Mouse (Mus musculus) megakaryocyte, embryonic 14.5 days (primary cell): ENCODE measurements at regions not wholly inside any gene's neighbourhood (a gene's known extent, or its start where the extent isn't known, plus 50 kb on each side); places are given as distances from the start of the nearest gene placed in this dataset.

Source experiments
- FLI1 ChIP-seq: IDR thresholded peaks from 2 replicates; pipeline ENCODE4 v1.6.1; 2012; ENCODE audit warnings: low read length, inconsistent platforms, mixed read lengths
- GATA1 ChIP-seq: IDR thresholded peaks from 3 replicates; pipeline ENCODE4 v1.6.1; 2012; ENCODE audit warnings: mixed read lengths, low read length, inconsistent platforms, borderline replicate concordance

DNA sequence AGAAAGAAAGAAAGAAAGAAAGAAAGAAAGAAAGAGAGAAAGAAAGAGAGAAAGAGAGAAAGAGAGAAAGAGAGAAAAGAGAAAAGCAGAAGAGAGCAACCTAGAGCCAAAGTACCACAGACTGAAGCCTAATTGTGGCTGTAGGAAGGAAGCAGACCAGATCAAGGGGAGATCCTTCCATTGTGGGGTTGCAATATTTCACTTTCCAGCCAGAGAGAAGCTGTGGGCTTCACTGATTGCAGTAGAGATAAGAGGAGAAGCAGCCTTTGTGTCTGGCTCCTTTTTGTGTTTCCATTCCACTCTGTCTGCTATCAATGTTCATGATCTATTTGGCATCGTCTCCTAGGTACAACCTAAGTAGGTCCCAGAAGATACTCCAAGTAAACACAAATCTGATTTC lies 79.0 kb upstream of the Xcl1 start:
- TF ChIP-seq GATA1 (no peak), FLI1 (no peak)
